Mouse (Mus musculus): Measurements from ENCODE around the gene Jmjd6.
A peak's percentile ranks its signal among the peaks of the same experiment; 100 is the strongest.
"Not testable (repeated sequence)": the region's sequence is repeated elsewhere in the genome, so short reads cannot be mapped to it uniquely, and the experiment has no call there.

Gene Jmjd6

DNA sequence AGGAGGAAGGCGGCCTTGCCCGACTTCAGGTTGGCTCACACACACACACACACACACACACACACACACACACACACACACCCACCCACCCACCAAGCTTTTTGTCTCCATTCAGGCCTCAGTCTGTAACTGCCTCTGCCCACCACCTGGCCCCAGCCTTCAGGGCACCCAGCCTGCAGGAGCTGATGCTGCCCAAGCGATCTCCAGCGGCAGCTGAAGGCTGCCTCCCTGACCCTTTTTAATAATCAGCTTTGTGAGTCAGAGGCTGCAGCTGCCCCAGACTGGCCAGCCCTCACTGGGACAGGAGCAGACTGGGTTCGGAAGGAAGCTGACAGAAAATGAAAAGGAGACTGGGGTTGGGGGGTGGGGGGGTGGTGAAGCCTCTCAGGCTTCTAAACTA, 18.0 kb downstream of the Jmjd6 start:
- no peak for DNase-seq (ENCODE audit: low read depth in 2 of 2, low spot score in 2 of 2)

DNA sequence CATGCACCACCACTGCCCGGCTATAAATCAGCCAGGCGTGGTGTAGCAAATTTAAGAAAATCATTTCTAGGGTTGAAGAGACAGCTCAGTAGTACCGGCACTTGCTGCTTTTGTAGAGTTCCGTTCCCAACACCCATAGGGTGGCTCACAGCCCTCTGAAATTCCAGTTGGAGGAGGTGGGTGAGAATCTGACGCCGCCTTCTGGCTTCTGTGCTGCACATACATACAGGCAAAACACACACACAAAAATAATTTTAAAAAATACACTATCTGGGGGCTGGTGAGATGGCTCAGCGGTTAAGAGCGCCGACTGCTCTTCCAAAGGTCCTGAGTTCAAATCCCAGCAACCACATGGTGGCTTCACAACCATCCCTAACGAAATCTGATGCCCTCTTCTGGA, 19.4 kb downstream of the Jmjd6 start:
- DNase-seq (ENCODE audit: low read depth in 2 of 2, low spot score in 2 of 2), result not testable (repeated sequence)

DNA sequence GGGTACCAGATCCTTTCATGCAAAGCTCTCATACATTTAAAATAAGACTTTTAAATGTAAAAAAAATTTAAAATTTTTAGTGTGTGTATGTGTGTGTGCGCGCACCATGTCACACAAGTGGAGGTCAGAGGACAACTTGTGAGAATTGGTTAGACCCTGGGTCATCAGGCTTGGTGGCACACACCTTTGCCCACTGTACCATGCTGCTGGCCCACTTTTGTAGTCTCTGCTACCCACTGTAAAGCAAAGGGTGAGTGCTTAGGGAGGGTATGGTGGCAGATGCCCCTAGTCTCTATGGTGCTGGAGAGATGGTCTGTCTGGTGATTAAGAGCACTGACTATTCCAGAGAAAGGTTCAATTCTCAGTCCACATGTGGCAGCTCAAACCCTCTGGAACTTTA, 20.0 kb downstream of the Jmjd6 start:
- DNase-seq (ENCODE audit: low read depth in 2 of 2, low spot score in 2 of 2), result no peak

DNA sequence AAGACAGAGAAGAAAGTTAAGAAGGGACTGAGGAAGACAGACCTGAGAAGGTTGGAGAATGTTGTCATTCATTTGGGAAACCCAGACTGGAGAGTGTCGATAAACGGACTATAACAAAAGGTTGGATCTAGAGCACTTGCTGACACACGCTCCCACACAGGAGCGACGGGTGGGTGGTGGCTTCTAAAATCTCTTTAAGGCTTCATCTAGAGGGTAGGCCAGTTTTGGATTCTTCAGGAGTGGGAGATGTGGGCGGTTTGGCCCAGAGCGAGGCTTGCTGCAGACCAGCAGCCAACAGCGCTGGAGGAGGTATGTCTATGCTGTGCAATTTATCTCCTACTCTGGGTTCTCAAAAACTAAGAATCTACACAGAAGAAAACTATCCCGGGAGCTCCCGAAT, 20.6 kb downstream of the Jmjd6 start:
- DNase-seq (ENCODE audit: low read depth in 2 of 2, low spot score in 2 of 2), result no peak

DNA sequence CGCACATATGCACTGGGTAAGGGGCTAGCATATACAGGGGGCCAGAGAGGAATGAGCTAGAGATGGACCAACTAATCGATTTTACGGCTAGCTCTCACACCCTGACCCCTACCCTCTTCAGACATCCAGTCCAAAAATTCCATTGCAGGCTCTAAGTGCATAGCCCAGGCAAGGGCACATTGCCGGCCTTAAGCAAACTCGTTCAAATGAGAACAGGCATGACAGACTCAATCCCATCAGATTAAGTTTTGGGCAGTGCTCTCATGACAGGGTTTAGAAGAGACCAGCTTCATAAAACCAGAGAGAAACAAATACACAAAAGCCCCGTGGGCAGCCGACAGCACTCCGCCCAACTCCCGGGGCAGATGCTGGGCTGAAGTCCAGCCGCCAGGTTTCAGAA, 21.0 kb downstream of the Jmjd6 start:
- DNase-seq (ENCODE audit: low read depth in 2 of 2, low spot score in 2 of 2), result no peak

DNA sequence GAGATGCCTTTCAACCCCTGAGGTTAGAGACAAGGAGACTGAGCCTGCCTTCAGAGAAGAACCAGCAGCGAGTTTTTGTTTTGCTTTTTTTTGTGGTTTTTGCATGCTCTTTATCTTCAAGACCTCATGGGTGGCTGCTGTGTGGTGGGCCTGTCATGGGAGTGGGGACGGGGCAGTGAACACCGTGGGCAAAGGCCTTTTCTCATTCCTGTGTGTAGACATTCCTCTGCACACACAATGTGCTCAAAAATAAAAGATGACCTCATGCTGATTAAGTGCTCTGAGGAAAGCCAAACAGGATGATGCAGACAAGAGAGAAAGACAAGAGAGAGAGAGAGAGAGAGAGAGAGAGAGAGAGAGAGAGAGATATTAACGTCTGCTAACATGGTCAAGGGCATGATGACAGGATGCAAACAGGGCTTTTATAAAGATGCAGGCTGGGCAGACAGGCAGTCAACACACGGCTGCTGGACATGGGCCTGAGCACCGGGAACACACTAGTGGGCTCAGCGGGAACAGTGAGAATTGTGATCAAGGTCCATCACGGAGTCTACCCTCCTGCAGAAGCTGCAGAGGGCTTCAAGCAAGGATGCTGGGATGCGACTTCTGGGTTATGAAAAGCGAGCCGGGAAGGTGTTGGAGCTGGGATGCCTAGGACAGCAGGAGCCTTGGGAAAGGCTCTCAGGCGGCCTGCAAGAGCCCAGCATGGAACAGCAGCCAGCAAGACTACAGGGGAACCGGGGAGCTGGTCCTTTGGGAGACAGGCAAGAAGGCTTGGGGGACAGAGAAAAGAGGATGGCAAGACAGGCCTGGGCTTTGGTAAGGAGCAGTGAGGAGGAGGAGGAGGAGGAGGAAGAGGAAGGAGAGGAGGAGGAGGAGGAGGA, 21.9 kb downstream of the Jmjd6 start:
- DNase-seq (ENCODE audit: low read depth in 2 of 2, low spot score in 2 of 2), result no peak

DNA sequence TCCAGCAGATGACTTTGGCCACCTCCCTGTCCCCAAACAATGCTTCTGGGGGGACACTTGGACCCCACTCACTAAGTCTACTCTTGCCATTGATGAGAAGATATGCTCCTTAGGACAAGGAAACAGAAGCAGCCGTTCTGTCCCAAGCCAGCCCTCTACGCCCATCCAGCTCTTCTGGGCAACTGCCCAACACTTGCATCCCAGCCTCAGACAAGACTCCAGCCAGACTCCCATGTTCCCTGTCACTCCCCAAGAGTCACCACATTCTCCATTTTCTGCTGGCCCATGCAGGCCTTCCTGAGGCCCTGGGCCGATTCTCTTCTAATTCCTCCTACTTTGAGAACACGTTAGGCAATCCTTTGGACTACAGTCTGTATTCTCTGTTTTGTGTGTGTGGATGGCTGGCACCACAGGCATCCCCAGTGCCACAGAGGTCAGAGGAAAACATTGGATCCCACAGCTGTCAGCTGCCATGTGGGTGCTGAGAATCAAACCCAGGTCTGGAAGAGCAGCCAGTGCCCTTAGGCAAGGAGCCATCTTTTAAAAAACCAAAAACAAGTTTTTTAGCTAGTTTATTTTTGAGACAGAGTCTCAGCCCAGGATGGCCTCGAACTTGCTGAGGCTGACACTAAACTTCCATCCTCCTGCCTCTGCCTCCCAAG, 23.2 kb downstream of the Jmjd6 start:
- DNase-seq (ENCODE audit: low read depth in 2 of 2, low spot score in 2 of 2), result no peak

DNA sequence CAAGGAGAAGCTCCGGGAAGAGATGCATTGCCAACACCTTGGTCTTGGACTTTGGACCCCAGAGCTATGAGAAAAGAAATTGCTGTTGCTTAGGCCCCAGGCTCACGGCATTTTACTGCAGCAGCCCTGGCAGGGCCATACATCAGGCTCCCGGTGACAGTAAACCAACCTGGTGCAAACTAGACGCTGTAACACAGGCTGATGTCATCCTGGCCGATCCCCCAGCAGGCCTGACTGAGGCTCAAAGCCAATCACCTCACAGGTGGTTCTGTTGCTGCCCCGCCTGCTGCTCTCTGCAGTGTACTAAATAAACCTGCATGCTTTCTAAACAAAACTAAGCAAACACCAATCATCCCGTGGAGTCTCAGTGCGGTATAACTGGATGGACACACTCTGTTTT, 24.5 kb downstream of the Jmjd6 start:
- DNase-seq (ENCODE audit: low read depth in 2 of 2, low spot score in 2 of 2), result no peak

DNA sequence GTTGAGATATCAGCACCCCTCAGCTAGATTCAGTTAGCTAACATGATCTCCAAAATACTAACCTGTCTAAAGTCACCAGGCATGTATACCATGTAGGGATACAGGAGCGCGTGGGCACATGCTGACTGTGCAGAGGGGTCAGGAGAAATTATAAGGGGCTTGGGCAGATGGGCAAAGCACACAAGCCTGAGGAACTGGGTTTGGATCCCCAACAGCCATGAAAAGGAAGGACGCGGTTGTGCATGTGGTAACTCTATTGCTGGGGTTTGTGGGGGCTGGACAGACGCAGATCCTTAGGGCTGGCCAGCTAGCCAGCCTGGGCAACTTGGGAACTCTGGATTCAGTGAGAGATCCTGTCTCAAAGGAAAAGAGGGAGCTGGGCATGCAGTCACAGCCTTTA, 25.7 kb downstream of the Jmjd6 start:
- DNase-seq (ENCODE audit: low read depth in 2 of 2, low spot score in 2 of 2), result no peak

DNA sequence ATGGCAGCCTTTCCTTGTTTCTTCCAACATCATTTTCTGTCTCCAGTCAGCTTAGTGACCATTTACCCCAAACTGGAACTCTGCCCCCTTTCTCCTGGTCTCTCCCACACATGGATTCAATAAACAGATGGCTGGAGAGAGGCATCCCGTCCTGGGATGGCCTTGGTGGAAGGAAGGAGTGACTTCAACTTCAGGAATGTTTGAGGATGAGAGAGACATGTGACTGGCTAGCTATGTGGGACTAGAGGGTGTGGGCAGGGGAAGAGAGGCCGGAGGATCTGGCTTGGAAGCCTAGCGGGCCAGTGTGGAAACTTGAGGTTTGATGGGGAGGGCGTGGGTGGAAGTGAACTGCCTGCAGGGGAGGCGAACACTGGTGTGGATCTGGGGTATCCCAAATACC, 26.5 kb downstream of the Jmjd6 start:
- DNase-seq (ENCODE audit: low read depth in 2 of 2, low spot score in 2 of 2), result no peak

DNA sequence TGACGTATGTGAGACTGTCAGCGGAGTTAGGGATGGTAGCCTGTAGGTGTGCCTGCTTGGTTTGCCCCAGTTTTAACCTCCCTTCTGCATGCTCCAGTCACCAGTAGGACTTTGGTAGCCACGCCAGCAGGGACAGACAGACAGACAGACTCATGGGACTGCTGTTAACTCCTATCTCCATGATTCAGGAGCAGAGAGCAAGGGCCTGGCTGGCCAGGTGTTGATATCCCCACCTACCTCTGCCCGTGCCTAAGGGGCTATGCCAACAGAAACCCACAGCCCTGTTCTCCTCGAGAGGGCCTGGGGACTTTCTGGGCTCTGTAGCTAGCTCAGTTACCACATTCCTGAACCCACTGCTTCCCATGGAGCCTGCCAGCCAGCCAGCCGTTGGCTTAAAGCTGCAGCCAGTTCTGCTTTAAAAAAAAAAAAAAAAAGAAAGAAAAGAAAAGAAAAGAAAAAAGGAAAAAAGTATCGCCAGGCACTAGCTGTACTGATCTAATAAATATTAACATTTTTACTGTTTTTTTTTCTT, 28.3 kb downstream of the Jmjd6 start:
- DNase-seq (ENCODE audit: low read depth in 2 of 2, low spot score in 2 of 2), result no peak

DNA sequence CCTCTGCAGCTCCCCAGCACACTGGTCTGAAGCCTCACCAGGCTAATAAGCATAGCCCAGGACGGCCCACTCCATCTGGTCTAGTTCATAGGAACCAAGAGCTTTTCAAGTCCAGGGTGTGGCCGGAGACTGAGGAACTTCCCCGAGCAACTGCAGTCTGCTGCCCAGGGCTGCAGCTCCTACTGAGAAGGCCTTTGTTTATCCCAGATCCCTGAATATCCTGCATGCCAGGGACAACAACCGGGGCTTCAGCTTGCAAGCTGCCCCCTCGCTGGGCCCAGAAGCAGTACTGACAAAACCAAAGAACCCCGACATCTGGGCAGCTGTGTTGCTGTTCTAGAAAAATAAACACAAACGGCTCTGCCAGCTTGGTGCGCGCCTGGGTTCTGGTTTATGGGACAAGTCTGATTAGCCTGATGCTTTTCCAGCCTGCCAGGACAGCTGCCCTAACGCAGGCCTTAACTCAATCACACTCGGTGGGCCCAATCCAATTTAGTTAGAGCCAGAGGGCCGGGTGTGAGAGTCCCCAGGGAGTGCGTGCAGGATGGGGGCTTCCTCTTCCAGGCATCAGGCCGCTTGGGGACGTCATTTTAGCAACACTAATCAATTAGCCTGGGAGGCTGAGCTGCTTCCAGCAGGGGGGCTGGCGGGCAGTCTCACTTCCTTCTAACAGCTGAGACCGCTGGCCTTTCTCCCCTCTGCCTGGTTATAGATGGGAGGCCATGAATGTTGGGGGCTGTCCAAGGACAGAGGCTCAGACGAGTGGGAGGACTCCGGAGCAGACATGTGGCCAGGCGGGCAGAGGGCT, 29.0 kb downstream of the Jmjd6 start:
- DNase-seq (ENCODE audit: low read depth in 2 of 2, low spot score in 2 of 2), result no peak

DNA sequence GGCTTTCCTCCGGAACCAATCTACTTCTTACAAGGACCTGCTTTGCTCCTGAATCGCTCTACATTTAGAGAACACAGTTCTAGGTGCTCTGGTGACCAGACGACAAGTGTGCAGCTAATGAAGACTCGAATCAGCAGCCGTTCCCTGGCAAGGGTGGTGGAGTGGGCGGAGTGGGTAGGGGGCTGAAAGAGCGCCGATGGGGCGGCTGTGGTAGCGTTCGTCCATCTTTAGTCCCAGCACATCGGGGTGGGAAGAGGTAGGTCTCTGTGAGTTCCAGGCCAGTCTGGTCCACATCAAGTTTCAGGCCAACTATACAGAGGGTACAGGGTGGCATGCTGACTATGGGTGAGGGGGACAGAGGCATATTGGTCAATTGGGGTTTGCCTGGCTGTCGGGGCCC, 29.6 kb downstream of the Jmjd6 start:
- DNase-seq (ENCODE audit: low read depth in 2 of 2, low spot score in 2 of 2), result no peak

DNA sequence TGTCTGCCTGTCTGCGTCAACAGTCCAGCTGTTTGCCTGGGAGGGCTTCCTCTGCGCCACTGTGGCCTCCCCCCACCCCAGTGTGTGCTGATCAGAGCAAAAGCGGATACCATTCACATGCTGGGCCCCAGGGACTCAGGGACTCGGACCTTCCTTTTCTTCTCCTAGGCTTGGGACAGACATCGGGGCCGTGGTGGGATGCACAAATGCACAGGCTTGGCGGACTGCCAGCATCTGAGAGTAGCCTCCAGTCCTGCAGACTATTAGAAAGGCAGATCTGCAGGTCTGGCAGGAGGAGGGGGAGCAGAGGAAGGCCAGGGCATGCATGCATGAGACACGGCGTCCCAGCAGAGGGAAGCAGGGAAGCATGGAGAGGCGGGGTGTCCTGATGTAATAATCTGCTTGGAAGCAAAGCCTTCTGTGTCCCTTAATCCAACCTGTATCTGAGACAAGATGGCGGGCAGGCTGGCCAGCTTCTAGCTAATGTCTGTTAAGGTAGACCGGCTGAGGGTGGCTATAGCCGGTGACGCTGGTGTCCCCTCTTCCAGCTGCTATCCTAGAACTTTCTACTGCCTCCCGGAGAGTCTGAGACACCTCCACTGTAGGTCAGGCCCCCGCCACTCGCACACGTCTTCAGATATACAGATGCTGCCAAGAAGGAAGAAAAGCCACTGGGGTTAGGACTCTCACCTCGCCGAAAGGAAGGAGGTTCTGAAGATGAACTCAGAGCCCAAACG, 30.3 kb downstream of the Jmjd6 start:
- DNase-seq (ENCODE audit: low read depth in 2 of 2, low spot score in 2 of 2), result no peak

DNA sequence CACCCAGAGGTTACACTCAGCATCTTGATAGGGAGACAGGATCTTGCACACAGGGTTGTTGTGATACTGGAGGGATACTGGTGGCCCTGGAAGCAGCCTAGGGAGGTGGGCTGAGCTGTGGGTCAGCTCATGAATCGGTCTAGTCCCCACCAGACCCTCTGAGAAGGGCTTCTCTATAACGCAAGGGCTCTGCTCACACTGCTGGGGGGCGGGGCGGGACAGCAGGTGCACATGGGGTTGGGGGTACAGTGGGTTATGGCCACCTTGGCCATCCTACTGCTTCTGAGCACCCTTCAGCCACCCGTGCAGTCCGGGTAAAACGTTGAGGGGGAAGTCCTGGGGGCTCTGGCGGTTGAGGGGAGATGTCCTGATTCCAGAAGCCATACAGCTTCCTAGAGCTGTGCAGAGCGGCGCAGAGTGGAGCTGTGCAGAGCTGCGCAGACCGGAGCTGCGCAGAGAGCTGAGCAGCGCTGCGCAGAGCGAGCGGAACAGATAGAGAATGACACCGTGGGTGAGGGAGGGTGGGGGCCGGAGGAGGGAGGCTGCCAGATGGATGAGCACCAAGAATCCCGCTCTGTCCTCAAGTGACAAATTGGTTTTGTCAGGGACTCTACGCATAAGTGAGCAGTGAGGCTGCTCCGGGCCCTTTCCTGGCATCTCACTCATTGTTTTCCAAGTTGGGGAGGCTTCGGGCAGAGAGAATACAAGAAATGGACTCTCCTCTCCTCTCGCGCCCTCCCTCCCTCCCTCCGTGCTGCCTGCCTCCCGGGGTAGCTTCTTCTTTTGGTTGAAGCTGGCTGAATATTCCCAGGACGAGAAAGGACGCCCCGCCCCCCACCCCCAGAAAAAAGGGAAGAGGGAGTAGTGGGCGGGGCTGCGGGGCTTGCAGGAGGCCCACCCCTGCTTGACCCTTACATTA, 32.0 kb downstream of the Jmjd6 start:
- DNase-seq (ENCODE audit: low read depth in 2 of 2, low spot score in 2 of 2), result no peak

DNA sequence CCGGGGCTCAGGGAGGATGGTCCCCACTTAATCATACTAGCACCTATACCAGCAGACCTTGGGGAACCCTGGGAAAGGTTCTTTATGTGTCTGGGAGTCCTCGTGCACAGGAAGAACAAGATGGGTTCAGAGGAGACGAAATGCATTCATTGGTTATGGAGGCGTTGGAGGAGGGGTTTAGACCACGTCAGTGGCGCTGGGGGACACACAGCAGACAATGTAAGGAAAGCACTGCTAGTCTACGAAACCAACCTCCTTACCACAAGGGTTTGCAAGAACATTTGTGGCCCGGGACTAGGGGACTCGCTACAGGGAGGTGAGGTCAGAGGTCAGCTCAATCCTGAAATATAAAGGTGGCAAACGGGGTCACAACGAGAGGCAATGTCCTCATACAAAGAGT, 32.7 kb downstream of the Jmjd6 start:
- no peak for DNase-seq (ENCODE audit: low read depth in 2 of 2, low spot score in 2 of 2)

DNA sequence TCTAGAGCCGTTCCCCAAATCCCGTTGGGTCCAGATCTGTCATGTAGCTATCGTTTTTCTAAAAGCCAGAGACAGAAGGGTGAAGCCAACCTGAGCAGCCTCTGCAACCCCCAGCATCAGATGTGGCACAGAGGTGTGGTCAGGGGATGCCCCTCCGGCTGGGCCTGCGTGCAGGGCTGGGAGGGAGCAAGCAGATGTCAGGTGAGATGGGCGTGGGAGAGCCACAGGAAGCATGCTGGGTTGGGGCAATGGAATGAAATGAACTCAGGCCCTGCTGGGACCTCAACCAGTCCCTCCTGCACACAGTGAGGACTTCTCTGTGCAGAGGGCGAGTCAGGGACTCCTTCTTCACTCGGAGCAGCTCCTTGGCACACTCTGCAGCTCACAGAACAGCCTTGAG, 33.7 kb downstream of the Jmjd6 start:
- DNase-seq (ENCODE audit: low read depth in 2 of 2, low spot score in 2 of 2), result no peak

DNA sequence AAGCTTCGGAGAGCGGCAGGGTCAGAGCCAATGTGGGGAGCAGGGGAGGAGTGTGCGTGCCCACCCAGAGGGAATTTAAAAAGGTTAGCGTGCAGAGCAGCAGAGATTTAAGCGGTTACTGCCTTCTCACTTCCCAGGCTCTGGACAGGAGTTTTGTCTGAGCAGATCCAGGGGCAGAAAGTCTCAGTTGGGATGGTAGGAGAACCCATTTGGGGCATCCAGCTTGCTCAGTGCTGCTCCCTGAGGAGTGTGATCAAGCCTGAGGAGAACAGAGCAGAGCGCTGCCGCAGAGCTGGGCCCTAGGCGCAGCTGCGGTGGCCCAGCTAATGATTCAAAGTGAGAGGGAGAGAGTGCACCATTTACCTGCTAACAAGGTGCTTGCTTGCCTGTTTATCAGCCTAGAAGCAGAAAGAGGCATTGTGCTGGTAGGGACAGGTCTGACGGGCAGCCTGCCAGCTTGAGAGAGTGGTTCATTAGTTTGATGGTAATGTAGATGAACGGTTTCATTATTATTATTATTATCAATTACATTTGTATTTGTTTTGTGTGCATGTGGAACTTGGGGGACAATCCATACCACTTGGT, 34.3 kb downstream of the Jmjd6 start:
- DNase-seq (ENCODE audit: low read depth in 2 of 2, low spot score in 2 of 2), result no peak

DNA sequence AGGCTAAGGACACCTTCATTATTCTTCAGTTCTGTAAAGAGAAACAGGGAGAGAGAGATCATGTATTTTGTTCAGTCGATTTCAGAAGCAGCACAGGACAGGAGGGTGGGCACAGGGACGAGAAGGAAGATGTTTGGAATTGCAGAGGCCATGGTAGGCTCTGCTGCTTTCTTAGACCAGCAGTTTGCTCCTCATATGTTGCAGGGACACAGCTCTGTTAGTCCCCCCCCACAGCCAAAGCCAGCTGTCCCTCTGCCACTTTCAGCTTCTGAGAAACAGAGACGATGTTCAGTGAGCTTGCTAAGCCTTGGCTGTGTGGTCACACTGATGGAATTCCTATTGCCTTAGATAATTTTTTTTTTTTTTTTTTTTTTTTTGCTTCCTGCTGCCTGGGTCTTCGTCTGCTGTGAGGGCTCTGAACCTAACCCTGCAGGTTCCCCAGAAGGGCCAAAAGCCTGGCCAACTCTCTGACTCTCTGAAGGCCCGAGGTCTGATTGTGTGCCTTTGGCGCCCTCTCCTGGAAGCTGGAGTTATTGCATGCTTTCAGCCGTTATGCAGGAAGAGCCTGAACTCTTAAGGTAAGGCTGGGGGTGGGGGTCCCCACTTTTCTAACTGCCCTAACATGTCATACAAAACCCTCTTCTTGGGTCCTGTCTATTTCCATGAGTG, 35.2 kb downstream of the Jmjd6 start:
- peak; percentile 66 to 75 for DNase-seq (ENCODE audit: low read depth in 2 of 2, low spot score in 2 of 2)

Measured in CD8-positive naive resting alpha-beta T cell, adult 2 months (primary cell).